Mouse (Mus musculus): Measurements from ENCODE around the gene Zdhhc18.

- TF ChIP-seq POLR2A (IDR thresholded peaks at IDR 0.05; ENCODE audit: low read depth, low read length): no peak
- no peak for TF ChIP-seq CTCF (conservative IDR thresholded peaks at IDR 0.05; ENCODE audit: insufficient read depth, insufficient read length, low read depth, low read length)
Observed at GRCm38 (mm10) chr4:133656997-133657396, 7.0 kb upstream of the Zdhhc18 start.

Data from kidney, adult 2 months (tissue).